Mouse (Mus musculus): ENCODE results near the gene Gm45521. TPM values are rescaled to one million over a fixed set of nuclear protein-coding genes. Genes with fewer than 3 reads are reported as not detected.

The Gm45521 gene
- polyA plus RNA-seq, 1 experiment from 2014 or later: not detected

DNA sequence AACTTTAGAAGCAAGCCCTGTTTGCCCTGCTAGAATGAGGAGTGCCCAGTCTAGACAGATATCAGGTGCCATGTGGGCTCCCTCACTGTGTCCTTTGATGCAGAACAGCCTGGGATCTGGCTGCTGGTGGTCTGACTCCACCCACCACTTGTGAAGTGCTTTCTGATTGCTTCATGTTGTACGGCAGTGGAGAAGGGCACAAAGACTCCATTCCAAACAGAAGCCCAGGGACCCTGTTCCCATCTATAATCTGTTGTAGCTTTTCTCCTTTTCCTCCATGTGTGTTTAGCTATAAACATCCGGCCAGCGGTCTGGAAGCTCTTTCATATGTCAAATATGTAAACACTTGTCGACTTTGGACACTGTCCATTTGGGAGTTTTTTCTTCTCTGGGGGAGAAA, 37.2 kb upstream of the Gm45521 start:
- Histone ChIP-seq H3K4me2 (ENCODE audit: low read length) (no peak overlapping the region), H3K9ac (ENCODE audit: low read depth, low read length) (no peak overlapping the region), H3K27ac (no peak overlapping the region), H3K4me3 (replicated peaks; ENCODE audit: low read depth, low read length) (no peak overlapping the region), H3K36me3 (ENCODE audit: insufficient read depth, low read length) (peaks cover 40% of the 10 kb centered on the region), H3K4me1 (replicated peaks; ENCODE audit: insufficient read depth, low read length) (no peaks in the 10 kb centered on the region), H3K27me3 (ENCODE audit: insufficient read depth, low read length) (no peaks in the 10 kb centered on the region), H3K9me3 (replicated peaks; ENCODE audit: low read length) (no peaks in the 10 kb centered on the region)
- TF ChIP-seq CTCF (IDR thresholded peaks at IDR 0.05; ENCODE audit: low read depth): no peak
- peak; percentile 71 for ATAC-seq (replicated peaks; ENCODE audit: low FRiP score, low read depth)
- 47% methylated on average over 4 of the region's 4 CpGs for WGBS
- DNase-seq (ENCODE audit: low spot score): peak; percentile 73

DNA sequence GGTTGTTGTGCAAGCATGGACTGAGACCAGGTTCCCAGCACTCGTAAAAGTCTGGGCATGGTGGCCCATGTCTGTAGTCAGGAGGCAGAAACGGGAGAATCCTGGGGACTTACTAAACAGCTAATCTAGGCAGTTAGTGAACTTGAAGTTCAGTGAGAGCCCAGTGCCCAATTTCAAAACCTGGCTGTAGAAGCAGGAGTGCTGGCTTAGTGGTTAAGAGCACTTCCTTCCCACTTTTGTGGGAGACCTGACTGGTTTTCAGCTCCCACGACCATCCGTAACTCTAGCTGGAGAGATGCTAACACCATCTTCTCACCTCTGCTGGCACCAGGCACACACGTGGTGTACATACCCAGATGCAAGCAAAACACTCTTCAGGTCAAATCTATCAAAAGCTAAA, 35.6 kb upstream of the Gm45521 start:
- Histone ChIP-seq H3K27me3 (ENCODE audit: insufficient read depth, low read length) (no peaks in the 10 kb centered on the region), H3K9me3 (replicated peaks; ENCODE audit: low read length) (no peaks in the 10 kb centered on the region), H3K9ac (ENCODE audit: low read depth, low read length) (no peak overlapping the region), H3K4me3 (replicated peaks; ENCODE audit: low read depth, low read length) (no peak overlapping the region), H3K4me2 (ENCODE audit: low read length) (no peak overlapping the region), H3K36me3 (ENCODE audit: insufficient read depth, low read length) (peaks cover 39% of the 10 kb centered on the region), H3K4me1 (replicated peaks; ENCODE audit: insufficient read depth, low read length) (no peaks in the 10 kb centered on the region), H3K27ac (no peak overlapping the region)
- DNase-seq (ENCODE audit: low spot score) (no peak), ATAC-seq (replicated peaks; ENCODE audit: low FRiP score, low read depth) (no peak)
- 82% methylated on average over 5 of the region's 5 CpGs for WGBS
- no peak for TF ChIP-seq CTCF (IDR thresholded peaks at IDR 0.05; ENCODE audit: low read depth)

DNA sequence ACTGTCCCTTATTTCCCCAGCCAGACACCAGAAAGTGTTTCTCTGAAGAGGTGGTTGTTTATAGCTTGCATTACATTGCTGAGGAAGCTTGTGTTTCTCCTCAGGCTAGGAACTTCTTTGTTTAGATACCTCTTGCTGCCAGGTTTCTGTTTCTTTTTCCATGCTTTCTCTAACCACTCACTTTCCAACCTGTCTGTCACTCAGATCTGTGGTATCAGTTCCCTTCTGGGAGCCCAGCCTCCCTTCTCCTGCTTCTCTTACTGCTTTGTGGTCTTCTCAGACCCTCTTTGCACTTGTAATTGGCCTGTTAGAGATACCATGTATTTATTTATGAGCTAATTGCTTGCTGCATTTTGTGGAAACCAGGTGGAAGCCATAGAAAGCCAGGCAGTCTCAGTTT, 33.5 kb upstream of the Gm45521 start:
- Histone ChIP-seq H3K27me3 (ENCODE audit: insufficient read depth, low read length) (no peaks in the 10 kb centered on the region), H3K36me3 (ENCODE audit: insufficient read depth, low read length) (peaks cover 32% of the 10 kb centered on the region; the same call in 1 of the 2 replicates), H3K4me3 (replicated peaks; ENCODE audit: low read depth, low read length) (no peak overlapping the region), H3K27ac (no peak overlapping the region), H3K9me3 (replicated peaks; ENCODE audit: low read length) (no peaks in the 10 kb centered on the region), H3K4me2 (ENCODE audit: low read length) (no peak overlapping the region), H3K9ac (ENCODE audit: low read depth, low read length) (no peak overlapping the region), H3K4me1 (replicated peaks; ENCODE audit: insufficient read depth, low read length) (no peaks in the 10 kb centered on the region)
- no peak for ATAC-seq (replicated peaks; ENCODE audit: low FRiP score, low read depth)
- DNase-seq (ENCODE audit: low spot score): no peak
- no peak for TF ChIP-seq CTCF (IDR thresholded peaks at IDR 0.05; ENCODE audit: low read depth)

DNA sequence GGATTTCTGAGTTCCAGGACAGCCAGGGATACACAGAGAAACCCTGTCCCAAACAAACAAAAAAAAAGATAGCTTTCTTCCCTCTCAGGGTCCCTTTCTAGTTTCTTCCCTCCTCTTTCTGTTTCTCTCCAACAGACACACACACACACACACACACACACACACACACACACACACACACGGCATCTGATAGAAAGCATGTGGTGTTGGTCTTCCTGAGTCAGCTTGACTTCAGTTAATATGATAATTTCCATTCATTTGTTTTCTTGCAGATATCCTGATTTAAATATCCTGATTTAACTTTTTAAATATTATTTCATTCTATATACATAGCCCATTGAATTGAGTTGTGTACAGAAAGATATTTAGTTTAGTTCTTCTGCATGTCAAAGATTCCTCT, 28.7 kb upstream of the Gm45521 start:
- H3K9me3 ChIP-seq (replicated peaks; ENCODE audit: low read length): no peaks in the 10 kb centered on the region
- DNase-seq (ENCODE audit: low spot score) (no peak), ATAC-seq (replicated peaks; ENCODE audit: low FRiP score, low read depth) (no peak)
- WGBS: 86% methylated on average over 1 of the region's 1 CpGs
- no peak for TF ChIP-seq CTCF (IDR thresholded peaks at IDR 0.05; ENCODE audit: low read depth)
- no peaks in the 10 kb centered on the region for H3K27me3 ChIP-seq (ENCODE audit: insufficient read depth, low read length)
- H3K36me3 ChIP-seq (ENCODE audit: insufficient read depth, low read length): peaks cover 72% of the 10 kb centered on the region
- no peak overlapping the region for H3K9ac ChIP-seq (ENCODE audit: low read depth, low read length)
- no peak overlapping the region for H3K27ac ChIP-seq
- no peak overlapping the region for H3K4me3 ChIP-seq (replicated peaks; ENCODE audit: low read depth, low read length)
- H3K4me1 ChIP-seq (replicated peaks; ENCODE audit: insufficient read depth, low read length): no peaks in the 10 kb centered on the region
- no peak overlapping the region for H3K4me2 ChIP-seq (ENCODE audit: low read length)

DNA sequence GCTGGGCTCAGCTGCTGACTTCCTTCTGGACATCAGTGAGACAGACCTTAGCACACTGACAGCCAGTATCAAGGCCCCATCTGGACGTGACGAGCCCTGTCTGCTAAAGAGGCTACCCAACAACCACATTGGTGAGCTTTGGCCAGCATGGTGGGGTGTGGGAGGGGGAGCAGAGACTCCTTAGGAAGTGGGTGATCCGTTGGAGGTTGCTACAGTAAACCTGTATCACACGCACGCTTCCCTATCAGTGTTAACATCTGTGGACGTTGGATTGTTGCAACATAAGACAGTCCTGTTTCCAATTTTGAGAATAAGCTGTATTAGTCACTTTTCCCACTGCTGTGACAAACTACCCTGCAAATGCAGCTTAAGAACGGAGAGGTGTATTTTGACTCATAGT, 28.1 kb upstream of the Gm45521 start:
- no peak overlapping the region for H3K4me2 ChIP-seq (ENCODE audit: low read length)
- DNase-seq (ENCODE audit: low spot score) (no peak), ATAC-seq (replicated peaks; ENCODE audit: low FRiP score, low read depth) (no peak)
- no peak for TF ChIP-seq CTCF (IDR thresholded peaks at IDR 0.05; ENCODE audit: low read depth)
- H3K9me3 ChIP-seq (replicated peaks; ENCODE audit: low read length): no peaks in the 10 kb centered on the region
- 78% methylated on average over 7 of the region's 7 CpGs for WGBS
- H3K4me1 ChIP-seq (replicated peaks; ENCODE audit: insufficient read depth, low read length): no peaks in the 10 kb centered on the region
- no peak overlapping the region for H3K4me3 ChIP-seq (replicated peaks; ENCODE audit: low read depth, low read length)
- no peak overlapping the region for H3K27ac ChIP-seq
- H3K9ac ChIP-seq (ENCODE audit: low read depth, low read length): no peak overlapping the region
- no peaks in the 10 kb centered on the region for H3K27me3 ChIP-seq (ENCODE audit: insufficient read depth, low read length)
- peaks cover 75% of the 10 kb centered on the region for H3K36me3 ChIP-seq (ENCODE audit: insufficient read depth, low read length)

DNA sequence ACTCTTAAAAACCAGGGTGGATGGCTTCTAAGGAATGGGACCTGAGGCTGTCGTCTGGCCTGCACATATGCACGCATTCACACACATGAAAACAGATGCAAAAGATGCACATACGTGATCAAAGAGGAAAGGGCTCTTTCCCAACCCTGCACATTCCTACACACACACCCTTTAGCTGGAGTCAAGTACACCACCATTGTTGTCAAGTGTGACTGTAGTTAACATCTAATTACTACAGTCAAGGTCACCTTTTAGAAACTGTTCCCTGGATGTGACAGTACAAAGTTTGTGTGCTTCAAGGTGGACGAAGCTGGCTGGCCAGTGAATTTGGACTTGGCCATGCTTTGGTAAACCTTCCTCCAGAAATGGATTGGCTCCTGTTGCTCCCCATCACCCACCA, 24.9 kb upstream of the Gm45521 start:
- 94% methylated on average over 4 of the region's 4 CpGs for WGBS
- Histone ChIP-seq H3K27ac (no peak overlapping the region), H3K36me3 (ENCODE audit: insufficient read depth, low read length) (peaks cover 67% of the 10 kb centered on the region), H3K4me2 (ENCODE audit: low read length) (no peak overlapping the region), H3K27me3 (ENCODE audit: insufficient read depth, low read length) (no peaks in the 10 kb centered on the region), H3K4me3 (replicated peaks; ENCODE audit: low read depth, low read length) (no peak overlapping the region), H3K9me3 (replicated peaks; ENCODE audit: low read length) (no peaks in the 10 kb centered on the region), H3K4me1 (replicated peaks; ENCODE audit: insufficient read depth, low read length) (no peaks in the 10 kb centered on the region), H3K9ac (ENCODE audit: low read depth, low read length) (no peak overlapping the region)
- 0 out of 2 replicates have a peak, but pooled peaks have one; percentile 12 for TF ChIP-seq CTCF (IDR thresholded peaks at IDR 0.05; ENCODE audit: low read depth)
- ATAC-seq (replicated peaks; ENCODE audit: low FRiP score, low read depth) (no peak), DNase-seq (ENCODE audit: low spot score) (no peak)

DNA sequence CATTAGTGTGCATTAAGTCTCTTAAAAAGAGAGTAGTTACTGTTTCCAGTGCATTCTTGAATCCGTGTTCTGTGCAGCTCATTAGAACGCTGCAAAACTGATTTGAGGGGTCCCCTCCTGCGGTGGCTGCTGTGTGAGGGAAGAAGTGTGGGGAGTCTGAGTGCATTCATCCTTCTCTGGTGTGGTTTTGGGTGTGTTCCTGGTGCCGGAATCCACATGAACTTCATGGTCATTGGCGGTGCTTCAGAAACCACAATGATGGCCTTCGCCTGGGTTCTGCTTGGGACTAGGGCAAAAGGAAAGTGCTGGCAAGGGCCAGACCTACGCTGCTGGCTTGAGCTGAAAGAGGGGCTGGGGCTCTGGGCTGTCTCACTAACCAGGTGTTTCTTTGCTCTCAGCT, 22.9 kb upstream of the Gm45521 start:
- no peaks in the 10 kb centered on the region for H3K9me3 ChIP-seq (replicated peaks; ENCODE audit: low read length)
- WGBS: 91% methylated on average over 7 of the region's 7 CpGs
- ATAC-seq (replicated peaks; ENCODE audit: low FRiP score, low read depth) (no peak), DNase-seq (ENCODE audit: low spot score) (no peak)
- H3K9ac ChIP-seq (ENCODE audit: low read depth, low read length): no peak overlapping the region
- H3K27me3 ChIP-seq (ENCODE audit: insufficient read depth, low read length): no peaks in the 10 kb centered on the region
- no peak overlapping the region for H3K27ac ChIP-seq
- H3K36me3 ChIP-seq (ENCODE audit: insufficient read depth, low read length): peaks cover 59% of the 10 kb centered on the region
- TF ChIP-seq CTCF (IDR thresholded peaks at IDR 0.05; ENCODE audit: low read depth): no peak
- no peaks in the 10 kb centered on the region for H3K4me1 ChIP-seq (replicated peaks; ENCODE audit: insufficient read depth, low read length)
- H3K4me3 ChIP-seq (replicated peaks; ENCODE audit: low read depth, low read length): no peak overlapping the region
- H3K4me2 ChIP-seq (ENCODE audit: low read length): no peak overlapping the region
